Comparison of ENCODE assay signal across 20 mouse cellular contexts in genomic region chr17:14703771-14704170, GRCm38 (mm10). TPM values are rescaled to one million over a fixed set of nuclear protein-coding genes. Genes with fewer than 3 reads are reported as not detected.
DNase-seq lines count a peak whose midpoint lies in the region; ATAC-seq and TF ChIP-seq lines count a peak whose summit lies in the region.
"Had no signal": no experiment of that assay in that cellular context is flagged by ENCODE, and none has a peak within 500 bp of the region (broad histone marks: within the 10 kb centered on the region; RNA-seq: fewer than 3 reads in every experiment).

No protein-coding gene starts in this region.

- intact Hi-C loops in left cerebral cortex, postnatal 25 days (cut with DNase I): no loop called here

- no peak for TF ChIP-seq EP300 in lung, postnatal 0 days (IDR thresholded peaks at IDR 0.05)

- 0 out of 2 replicates have a peak, but pooled peaks cover 8% of the 10 kb centered on the region for H3K4me1 ChIP-seq in heart, embryonic 10.5 days
- peaks cover 17% of the 10 kb centered on the region for H3K4me1 ChIP-seq in lung, embryonic 15.5 days
- H3K4me1 ChIP-seq in lung, postnatal 0 days (ENCODE audit: insufficient read depth, low read depth, low read length): no peaks in the 10 kb centered on the region
- H3K4me1 ChIP-seq in midbrain, embryonic 16.5 days (ENCODE audit: control insufficient read depth, insufficient read depth, low read length): no peaks in the 10 kb centered on the region
- H3K4me1 ChIP-seq: forebrain, embryonic 12.5 days; liver, embryonic 15.5 days had no signal

- H3K27ac ChIP-seq in heart, embryonic 10.5 days: no peak overlapping the region
- H3K27ac ChIP-seq in lung, embryonic 15.5 days: 0 out of 2 replicates have a peak overlapping the region, but pooled peaks have one; percentile 3
- H3K27ac ChIP-seq in lung, postnatal 0 days (ENCODE audit: low read length): no peak overlapping the region
- H3K27ac ChIP-seq in midbrain, embryonic 16.5 days (ENCODE audit: low read length): no peak overlapping the region
- H3K27ac ChIP-seq: forebrain, embryonic 12.5 days; hindbrain, postnatal 0 days; limb, embryonic 10.5 days; liver, embryonic 15.5 days; macrophage had no signal

- H3K4me2 ChIP-seq in lung, embryonic 15.5 days: no peak overlapping the region
- H3K4me2 ChIP-seq in lung, postnatal 0 days (replicated peaks; ENCODE audit: low read depth, low read length): no peak overlapping the region
- no peak overlapping the region for H3K4me2 ChIP-seq in midbrain, embryonic 16.5 days (ENCODE audit: low read length)
- H3K4me2 ChIP-seq: forebrain, embryonic 12.5 days; liver, embryonic 15.5 days; stomach, embryonic 15.5 days had no signal

- whole genome bisulfite sequencing in heart, embryonic 10.5 days: 70% methylated on average over 6 of the region's 6 CpGs
- WGBS in lung, embryonic 15.5 days: 61% methylated on average over 6 of the region's 6 CpGs
- 67% methylated on average over 6 of the region's 6 CpGs for WGBS in lung, postnatal 0 days
- 80% methylated on average over 6 of the region's 6 CpGs for WGBS in midbrain, embryonic 16.5 days

- ATAC-seq in lung, embryonic 15.5 days (ENCODE audit: borderline replicate concordance, extremely low read depth, low FRiP score, low TSS enrichment): no peak
- no peak for ATAC-seq in lung, postnatal 0 days
- no peak for ATAC-seq in midbrain, embryonic 16.5 days

- no peak for TF ChIP-seq CTCF in lung, postnatal 0 days (IDR thresholded peaks at IDR 0.05)

- H3K9me3 ChIP-seq in heart, embryonic 10.5 days: no peaks in the 10 kb centered on the region
- no peaks in the 10 kb centered on the region for H3K9me3 ChIP-seq in lung, embryonic 15.5 days
- no peaks in the 10 kb centered on the region for H3K9me3 ChIP-seq in lung, postnatal 0 days (ENCODE audit: low read length)
- H3K9me3 ChIP-seq in midbrain, embryonic 16.5 days (replicated peaks; ENCODE audit: control insufficient read depth, low read length, poor library complexity, severe bottlenecking): no peaks in the 10 kb centered on the region
- H3K9me3 ChIP-seq: forebrain, embryonic 12.5 days; limb, embryonic 10.5 days; liver, embryonic 15.5 days; stomach, embryonic 15.5 days had no signal

- H3K36me3 ChIP-seq in heart, embryonic 10.5 days: no peaks in the 10 kb centered on the region
- no peaks in the 10 kb centered on the region for H3K36me3 ChIP-seq in lung, embryonic 15.5 days
- H3K36me3 ChIP-seq in lung, postnatal 0 days (ENCODE audit: insufficient read depth, low read length): no peaks in the 10 kb centered on the region
- no peaks in the 10 kb centered on the region for H3K36me3 ChIP-seq in midbrain, embryonic 16.5 days (ENCODE audit: control insufficient read depth, insufficient read depth, low read length)
- H3K36me3 ChIP-seq: forebrain, embryonic 12.5 days; limb, embryonic 10.5 days; liver, embryonic 15.5 days; stomach, embryonic 15.5 days had no signal

- H3K9ac ChIP-seq in lung, embryonic 15.5 days: no peak overlapping the region
- H3K9ac ChIP-seq in lung, postnatal 0 days (replicated peaks; ENCODE audit: low read depth): no peak overlapping the region
- H3K9ac ChIP-seq in midbrain, embryonic 16.5 days (ENCODE audit: low read depth, low read length): no peak overlapping the region
- H3K9ac ChIP-seq: forebrain, embryonic 12.5 days; liver, embryonic 15.5 days; stomach, embryonic 15.5 days had no signal

- peaks cover 7% of the 10 kb centered on the region; the same call in 1 of the 2 replicates for H3K27me3 ChIP-seq in heart, embryonic 10.5 days (ENCODE audit: insufficient read depth, poor library complexity, severe bottlenecking)
- no peaks in the 10 kb centered on the region; the same call in 1 of the 2 replicates for H3K27me3 ChIP-seq in lung, embryonic 15.5 days
- no peaks in the 10 kb centered on the region for H3K27me3 ChIP-seq in lung, postnatal 0 days (replicated peaks; ENCODE audit: insufficient read depth, low read length)
- H3K27me3 ChIP-seq in midbrain, embryonic 16.5 days (ENCODE audit: control insufficient read depth, insufficient read depth, low read depth, low read length): no peaks in the 10 kb centered on the region
- H3K27me3 ChIP-seq: forebrain, embryonic 12.5 days; liver, embryonic 15.5 days; stomach, embryonic 15.5 days had no signal

- DNase-seq in heart, embryonic 10.5 days (ENCODE audit: low spot score): peak; percentile 70
- no peak for DNase-seq in heart, postnatal 4 days
- DNase-seq in lung, postnatal 0 days (ENCODE audit: low spot score): no peak
- peak; percentile 45 for DNase-seq in Muller cell, postnatal 12 days (ENCODE audit: inconsistent ontology term)
- DNase-seq in left cerebral cortex, postnatal 25 days (ENCODE audit: low spot score in 2 of 2): no peak
- DNase-seq: adrenal gland, postnatal 25 days; cerebellum, adult 9-10 months; gastrocnemius, postnatal 36 days; kidney, adult 9 months; kidney, postnatal 36 days; liver had no signal

- H3K4me3 ChIP-seq in heart, embryonic 10.5 days: no peak overlapping the region
- no peak overlapping the region for H3K4me3 ChIP-seq in lung, embryonic 15.5 days
- no peak overlapping the region for H3K4me3 ChIP-seq in lung, postnatal 0 days (ENCODE audit: low read depth, low read length)
- H3K4me3 ChIP-seq in midbrain, embryonic 16.5 days (ENCODE audit: low read depth, low read length): no peak overlapping the region
- H3K4me3 ChIP-seq: forebrain, embryonic 12.5 days; limb, embryonic 10.5 days; liver, embryonic 15.5 days; stomach, embryonic 15.5 days had no signal

RNA-seq across cellular contexts. Expression of gene Thbs2, which starts 9.7 kb away (rescaled TPM):
- 1.2 and 1.3 TPM in 2 replicates for polyA plus RNA-seq in heart, embryonic 10.5 days (2016; fragmentation: Nextera tagmentation; extraction: Ambion mirVana)
- total RNA-seq in heart, postnatal 4 days (2021): 10 to 100 TPM; 66.5 to 74.1 TPM
- polyA plus RNA-seq in lung, embryonic 15.5 days (2015; fragmentation: Nextera tagmentation; extraction: Ambion mirVana): 26.3 and 27.3 TPM in 2 replicates
- 5.1 and 5.4 TPM in 2 replicates for polyA plus RNA-seq in lung, postnatal 0 days (2015; fragmentation: Nextera tagmentation; extraction: Ambion mirVana)
- 1 to 10 TPM; 4.6 to 5.0 TPM for total RNA-seq in left cerebral cortex, postnatal 25 days (2021)
- polyA plus RNA-seq in midbrain, embryonic 16.5 days (2015; fragmentation: Nextera tagmentation; extraction: Ambion mirVana): 2.4 and 3.1 TPM in 2 replicates
- total RNA-seq: neutrophil, adult 5-6 weeks had no signal
- polyA plus RNA-seq: macrophage had no signal

Comparison
In these comparisons a context has a peak if more than half of its experiments do, and no peak if none do; other contexts are left out.
1. DNase-seq: peak in heart, embryonic 10.5 days (single experiment) and Muller cell, postnatal 12 days (single experiment); none in heart, postnatal 4 days (single experiment), lung, postnatal 0 days (single experiment) and left cerebral cortex, postnatal 25 days (0 of 2).